Mouse (Mus musculus): ENCODE measurements around the gene Dcpp2.
A peak's percentile ranks its signal among the peaks of the same experiment; 100 is the strongest.
"Not testable (repeated sequence)": the region's sequence is repeated elsewhere in the genome, so short reads cannot be mapped to it uniquely, and the experiment has no call there.

Gene Dcpp2

DNA sequence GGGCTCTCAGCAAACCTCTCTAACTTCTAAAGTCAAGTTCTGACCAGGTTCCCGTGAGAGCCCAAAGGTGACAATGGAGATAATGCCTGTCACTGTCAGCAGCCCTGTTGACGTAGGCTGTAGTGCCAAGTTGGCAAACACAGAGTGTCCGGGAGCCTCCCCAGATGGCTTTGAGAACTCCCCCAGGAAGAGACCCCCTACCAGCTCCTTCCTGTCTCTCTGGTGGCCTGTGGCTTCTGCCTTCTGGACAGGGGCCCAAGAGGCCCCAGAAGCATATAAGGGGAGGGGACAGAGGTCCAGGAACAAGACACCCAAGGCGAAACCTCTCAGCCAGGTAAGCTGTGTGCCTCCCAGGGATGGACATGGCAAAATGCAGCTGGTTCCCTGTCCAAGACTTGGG is at the start of gene Dcpp2, which contains the start of gene Dcpp1:
Dcpp2 (plus strand) TSS at position 305 of the 400 bp plus-strand sequence.
Dcpp1 (plus strand) TSS at position 301 of the 400 bp plus-strand sequence.
- DNase-seq (ENCODE audit: low spot score) = not testable (repeated sequence)

GRCm38 (mm10) chr17:23831201-23831600 is 49.5 kb upstream of the Dcpp2 start:
- no peak for DNase-seq (ENCODE audit: low spot score)

- no peak for DNase-seq (ENCODE audit: low spot score)
Measured at GRCm38 (mm10) chr17:23836006-23836575, 44.6 kb upstream of the Dcpp2 start, which contains the start of gene Prss33. Gene Prss33, minus strand, starts transcription at chr17:23836056.

DNA sequence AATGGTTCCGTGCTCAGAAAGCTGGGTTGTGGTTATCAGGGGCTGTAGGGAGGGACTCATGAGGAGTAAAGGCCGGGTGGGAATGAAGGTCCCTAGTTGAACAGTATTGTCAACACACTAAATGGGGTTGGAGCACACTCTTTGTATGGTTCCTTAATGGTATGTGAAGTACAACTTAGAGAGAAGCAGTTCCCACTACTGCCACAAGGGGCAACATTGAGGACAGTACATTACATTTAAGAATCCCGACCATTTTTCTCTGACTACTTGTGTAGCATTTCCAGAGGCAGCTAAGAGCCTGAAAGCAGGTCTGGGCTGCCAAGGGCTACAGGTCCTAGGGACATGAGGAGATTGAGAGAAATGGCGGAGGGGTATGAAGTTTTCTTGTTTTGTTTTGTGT is 39.5 kb upstream of the Dcpp2 start:
- peak; percentile 72 for DNase-seq (ENCODE audit: low spot score)

- DNase-seq (ENCODE audit: low spot score) = no peak
Measured at GRCm38 (mm10) chr17:23843141-23843811, 37.4 kb upstream of the Dcpp2 start.

DNA sequence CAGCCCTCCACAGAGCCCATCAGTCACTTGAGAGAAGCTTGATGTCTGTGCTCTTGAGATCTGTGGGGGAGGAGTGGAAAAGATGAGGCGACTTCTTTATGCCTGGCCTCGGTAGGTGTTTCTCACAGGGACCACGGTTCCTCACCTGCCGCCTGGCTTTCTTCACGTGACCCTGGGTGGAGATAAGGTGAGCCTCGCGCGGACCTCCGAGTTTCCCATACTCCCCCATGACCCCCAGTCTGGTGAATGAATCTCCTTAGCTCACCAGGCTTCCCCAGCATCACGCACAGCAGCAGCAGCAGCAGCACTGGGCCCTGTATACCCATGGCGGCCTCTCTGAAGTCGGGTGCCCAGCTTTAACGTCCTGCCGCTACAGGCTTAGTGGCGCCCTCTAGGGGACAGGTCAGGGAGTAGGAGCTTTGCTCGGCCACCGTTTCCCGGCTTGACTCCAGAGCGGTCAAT is 36.8 kb upstream of the Dcpp2 start, which contains the start of the genes Prss32 and Prss41:
Prss32 (plus strand) TSS at position 44 of the 462 bp plus-strand sequence.
Prss41 (minus strand) TSS at position 361 of the 462 bp plus-strand sequence.
- no peak for DNase-seq (ENCODE audit: low spot score)

DNA sequence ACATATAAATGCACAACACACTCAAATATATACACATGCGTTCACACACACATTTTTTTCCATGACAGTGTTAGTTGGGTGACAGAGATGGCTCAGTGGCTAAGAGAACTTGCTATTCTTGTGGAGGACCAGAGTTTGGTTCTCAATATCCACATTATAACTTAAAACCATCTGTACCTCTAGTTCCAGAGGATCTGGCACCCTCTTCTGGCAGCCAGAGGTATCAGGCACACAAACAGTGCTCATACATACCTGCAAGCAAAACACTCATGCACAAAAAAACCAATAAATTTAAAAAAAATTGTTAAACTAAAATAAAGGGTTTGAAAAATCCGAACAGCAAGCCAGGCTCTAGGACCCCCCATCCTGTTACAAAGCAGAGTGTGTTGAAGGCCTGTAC is 30.7 kb upstream of the Dcpp2 start:
- no peak for DNase-seq (ENCODE audit: low spot score)

GRCm38 (mm10) chr17:23850853-23851749 is 29.6 kb upstream of the Dcpp2 start:
- DNase-seq (ENCODE audit: low spot score) = peak; percentile 76

DNA sequence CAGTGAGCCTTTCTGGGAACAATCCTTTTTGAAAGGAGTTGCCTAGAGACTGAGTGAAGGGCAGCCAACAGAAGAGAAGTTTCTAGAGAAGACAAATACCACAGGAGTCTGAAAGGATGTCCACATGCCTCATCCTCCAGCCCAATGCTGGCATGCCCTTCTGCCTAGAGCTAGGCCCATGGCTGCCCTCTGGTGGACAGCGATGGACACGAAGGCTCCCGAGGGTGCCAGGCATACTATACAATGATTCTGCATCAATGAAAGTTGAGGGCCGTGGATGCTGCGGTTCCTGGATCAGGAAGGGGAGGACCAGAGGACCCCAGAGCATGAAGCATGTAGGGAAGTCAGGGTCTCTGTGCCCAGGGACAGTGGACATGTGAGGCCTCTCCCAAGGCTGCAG is 27.4 kb upstream of the Dcpp2 start:
- DNase-seq (ENCODE audit: low spot score) = no peak

DNA sequence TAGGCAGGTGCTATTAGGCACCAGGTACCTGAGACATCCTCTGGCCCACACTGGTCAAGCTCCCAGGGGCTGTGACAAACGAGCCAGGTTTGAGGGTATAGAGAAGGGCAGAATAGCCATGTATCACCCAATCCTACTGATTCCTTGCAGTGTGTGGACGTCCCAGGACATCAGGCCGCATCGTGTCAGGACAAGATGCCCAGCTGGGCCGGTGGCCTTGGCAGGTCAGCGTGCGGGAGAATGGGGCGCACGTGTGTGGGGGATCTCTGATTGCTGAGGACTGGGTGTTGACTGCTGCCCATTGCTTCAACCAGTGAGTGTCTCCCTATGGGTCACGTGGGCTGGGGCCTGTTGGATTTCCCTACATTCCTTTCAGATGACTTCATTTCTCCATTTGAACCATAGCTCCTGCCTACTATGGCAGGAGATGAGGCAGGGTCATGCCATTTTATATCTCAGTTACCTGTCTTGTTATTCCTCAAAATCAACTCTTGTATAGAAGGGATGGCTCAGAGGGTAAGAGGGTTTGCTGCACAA is 26.4 kb upstream of the Dcpp2 start:
- no peak for DNase-seq (ENCODE audit: low spot score)

DNA sequence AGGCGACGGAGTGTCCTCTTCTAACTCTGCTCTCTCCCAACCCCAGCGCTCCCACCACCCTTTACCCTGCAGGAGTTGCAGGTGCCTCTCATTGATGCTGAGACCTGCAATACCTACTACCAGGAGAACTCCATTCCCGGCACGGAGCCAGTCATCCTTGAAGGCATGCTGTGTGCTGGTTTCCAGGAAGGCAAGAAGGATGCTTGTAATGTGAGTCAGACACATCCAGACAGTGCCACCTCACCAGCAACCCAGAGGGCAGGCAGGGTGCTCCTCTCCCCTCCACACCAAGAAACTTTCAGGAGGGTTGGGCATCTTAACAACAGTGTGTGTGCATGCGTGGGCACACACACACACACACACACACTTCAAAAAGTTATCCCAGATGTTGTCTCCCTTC is 23.5 kb upstream of the Dcpp2 start:
- DNase-seq (ENCODE audit: low spot score) = no peak

GRCm38 (mm10) chr17:23857913-23858312 is 22.8 kb upstream of the Dcpp2 start:
- no peak for DNase-seq (ENCODE audit: low spot score)

GRCm38 (mm10) chr17:23862926-23863325 is 17.8 kb upstream of the Dcpp2 start:
- DNase-seq (ENCODE audit: low spot score) = no peak

GRCm38 (mm10) chr17:23867756-23868155 is 12.9 kb upstream of the Dcpp2 start, which contains the start of gene Prss21:
Gene Prss21, plus strand, starts transcription at chr17:23868056.
- no peak for DNase-seq (ENCODE audit: low spot score)

GRCm38 (mm10) chr17:23868513-23868912 is 12.2 kb upstream of the Dcpp2 start:
- DNase-seq (ENCODE audit: low spot score) = no peak

GRCm38 (mm10) chr17:23873884-23874856 is 6.5 kb upstream of the Dcpp2 start:
- peak; percentile 51 for DNase-seq (ENCODE audit: low spot score)

DNA sequence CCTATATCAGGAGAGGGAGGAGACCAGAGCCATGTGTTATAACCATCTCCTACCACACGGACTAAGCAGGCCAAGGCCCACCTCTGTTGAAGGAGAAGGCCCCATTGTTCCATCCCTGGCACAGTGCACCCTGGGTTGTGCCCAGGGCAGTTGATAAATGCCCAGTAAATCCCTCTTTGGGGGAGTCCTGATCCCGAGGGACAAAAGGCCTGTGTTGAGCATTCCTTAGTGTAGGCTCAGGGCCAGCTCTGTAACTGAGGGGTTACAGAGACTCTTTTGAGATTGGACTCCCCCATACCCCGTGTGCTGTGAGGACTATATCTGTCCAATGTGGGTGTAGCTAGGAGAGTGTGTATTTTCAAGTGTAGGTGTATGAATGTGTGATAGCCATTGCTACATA is 3.9 kb upstream of the Dcpp2 start:
- DNase-seq (ENCODE audit: low spot score) = peak; percentile 43

GRCm38 (mm10) chr17:23877166-23877565 is 3.5 kb upstream of the Dcpp2 start:
- DNase-seq (ENCODE audit: low spot score) = no peak

GRCm38 (mm10) chr17:23917158-23917557 is 36.5 kb downstream of the Dcpp2 start, which contains the start of gene Dcpp3:
Gene Dcpp3, plus strand, starts transcription at chr17:23917458.
- DNase-seq (ENCODE audit: low spot score) = not testable (repeated sequence)

DNA sequence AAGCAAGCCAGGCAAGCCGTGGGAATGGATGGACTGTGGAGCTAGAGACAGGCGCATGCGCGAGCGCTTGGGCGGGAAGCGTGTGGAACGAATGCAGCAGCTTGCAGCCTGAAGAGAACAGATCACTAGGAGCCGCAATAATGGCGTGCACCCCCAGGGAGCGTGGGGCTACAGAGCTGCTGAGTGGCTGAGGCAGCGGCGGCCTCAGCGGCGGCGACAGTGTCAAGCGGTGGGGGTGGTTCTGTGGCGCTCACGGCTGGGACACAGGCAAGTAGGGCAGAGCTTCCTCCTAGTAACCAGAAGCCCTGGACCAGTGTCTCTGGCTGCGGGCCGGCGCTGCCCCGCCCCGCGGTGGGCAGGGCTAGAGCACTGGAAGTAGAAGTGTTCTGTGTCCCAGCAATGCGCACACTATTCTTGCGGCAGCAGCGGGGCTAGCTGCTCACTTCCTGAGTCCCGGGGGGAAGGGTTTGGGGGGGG is 43.9 kb downstream of the Dcpp2 start:
- peak; percentile 89 for DNase-seq (ENCODE audit: low spot score)

DNA sequence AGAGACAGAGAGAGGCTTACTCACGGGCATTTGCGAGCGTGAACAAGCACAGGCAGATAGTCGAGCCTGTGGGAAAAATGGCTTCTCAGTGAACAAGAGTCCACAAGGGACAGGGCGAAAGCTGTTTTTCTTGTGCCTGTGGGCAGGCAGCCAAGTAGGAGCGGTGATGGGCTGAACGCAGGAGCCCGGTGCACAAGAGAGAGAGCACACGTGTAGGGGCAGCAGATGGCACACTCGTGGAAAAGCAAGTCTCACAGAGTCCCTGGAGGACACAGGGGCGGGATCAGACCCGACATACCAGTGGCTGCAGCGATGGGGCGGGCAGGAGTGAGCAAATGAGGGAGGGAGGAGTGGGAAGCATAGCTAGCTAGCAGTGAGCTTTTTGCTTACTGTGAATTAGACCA is 44.4 kb downstream of the Dcpp2 start:
- peak; percentile 59 for DNase-seq (ENCODE audit: low spot score)
